Mouse (Mus musculus): Measurements from ENCODE around the gene Neurl2.
"Not testable (repeated sequence)": the region's sequence is repeated elsewhere in the genome, so short reads cannot be mapped to it uniquely, and the experiment has no call there.

The Neurl2 gene

GRCm38 (mm10) chr2:164833314-164833959, at the start of gene Neurl2:
Gene Neurl2 (minus strand): TSS chr2:164833456.
- CTCF ChIA-PET, result interaction anchor here (1.4 kb wide), 1 partner anchor 28 kb away, joined by 3 read pairs; no protein-coding TSS in a partner anchor

- CTCF ChIA-PET, result interaction anchor here (0.7 to 0.9 kb wide), 2 partner anchors 24 to 48 kb away, joined by 4 to 9 read pairs; no protein-coding TSS in a partner anchor
Measured at GRCm38 (mm10) chr2:164882619-164883018, 49.4 kb upstream of the Neurl2 start.

GRCm38 (mm10) chr2:164879568-164880277, 46.5 kb upstream of the Neurl2 start:
- CTCF ChIA-PET, result interaction anchor here (0.6 kb wide), 1 partner anchor 476 kb away, joined by 8 read pairs; no protein-coding TSS in a partner anchor

- CTCF ChIA-PET, result interaction anchor here (0.6 kb wide), 1 partner anchor 304 kb away, joined by 3 read pairs; no protein-coding TSS in a partner anchor
Measured at GRCm38 (mm10) chr2:164879228-164879567, 45.9 kb upstream of the Neurl2 start, which contains the start of gene Pcif1. Gene Pcif1 (plus strand): TSS chr2:164879304.

- CTCF ChIA-PET, result interaction anchor here (0.6 to 1.3 kb wide), 4 partner anchors 11 to 918 kb away, joined by 3 to 6 read pairs (median 3); no protein-coding TSS in a partner anchor
Measured at GRCm38 (mm10) chr2:164878509-164879227, 45.4 kb upstream of the Neurl2 start.

GRCm38 (mm10) chr2:164877376-164878215, 44.3 kb upstream of the Neurl2 start:
- CTCF ChIA-PET, result interaction anchor here (0.6 to 1.5 kb wide), 8 partner anchors 11 to 611 kb away, joined by 3 to 8 read pairs (median 4); partner anchors contain the start of gene Slc12a5

- CTCF ChIA-PET, result not testable (repeated sequence)
Measured at GRCm38 (mm10) chr2:164875648-164876047, 42.4 kb upstream of the Neurl2 start.

GRCm38 (mm10) chr2:164874239-164874769, 41.0 kb upstream of the Neurl2 start:
- CTCF ChIA-PET, result no interaction called here

GRCm38 (mm10) chr2:164873621-164874020, 40.4 kb upstream of the Neurl2 start:
- CTCF ChIA-PET, result interaction anchor here (0.6 kb wide), 1 partner anchor 135 kb away, joined by 14 read pairs; no protein-coding TSS in a partner anchor

- CTCF ChIA-PET, result no interaction called here
Measured at GRCm38 (mm10) chr2:164871602-164872303, 38.5 kb upstream of the Neurl2 start.

- CTCF ChIA-PET, result no interaction called here
Measured at GRCm38 (mm10) chr2:164868491-164868890, 35.2 kb upstream of the Neurl2 start.

GRCm38 (mm10) chr2:164867566-164867965, 34.3 kb upstream of the Neurl2 start:
- CTCF ChIA-PET, result interaction anchor here (1.4 kb wide), 2 partner anchors 10 to 11 kb away, joined by 3 to 4 read pairs; partner anchors contain the start of gene Pltp

- CTCF ChIA-PET, result interaction anchor here (0.6 to 1.4 kb wide), 3 partner anchors 9 to 12 kb away, joined by 3 to 4 read pairs (median 3); partner anchors contain the start of gene Pltp
Measured at GRCm38 (mm10) chr2:164866741-164867551, 33.7 kb upstream of the Neurl2 start.

- CTCF ChIA-PET, result interaction anchor here (0.6 kb wide), 1 partner anchor 30 kb away, joined by 3 read pairs; no protein-coding TSS in a partner anchor
Measured at GRCm38 (mm10) chr2:164864593-164864992, 31.3 kb upstream of the Neurl2 start.

GRCm38 (mm10) chr2:164863411-164863810, 30.2 kb upstream of the Neurl2 start:
- CTCF ChIA-PET, result interaction anchor here (0.6 to 0.7 kb wide), 2 partner anchors 85 to 1106 kb away, joined by 3 to 6 read pairs; no protein-coding TSS in a partner anchor

GRCm38 (mm10) chr2:164862179-164862861, 29.1 kb upstream of the Neurl2 start:
- CTCF ChIA-PET, result no interaction called here

- CTCF ChIA-PET, result no interaction called here
Measured at GRCm38 (mm10) chr2:164861094-164861493, 27.8 kb upstream of the Neurl2 start.
